Mouse (Mus musculus) liver, embryonic 14.5 days (tissue): ENCODE measurements around the gene Dapk1.

Experiments
- CTCF ChIP-seq: IDR thresholded peaks from 2 replicates; pipeline ENCODE4 v1.5.1; 2016; ENCODE audit warnings: antibody characterized with exemption, low read depth, control low read depth
- EP300 ChIP-seq: IDR thresholded peaks from 2 replicates; pipeline ENCODE4 v1.6.1; 2016; ENCODE audit warnings: antibody characterized with exemption, low read depth

- TF ChIP-seq CTCF (peak; percentile 16; the same call in 1 of the 2 replicates), EP300 (no peak)
These were observed 145.5 kb downstream of the Dapk1 start for GRCm38 (mm10) chr13:60747201-60747600.
